Mouse (Mus musculus) B cell, adult 2 months (primary cell): ENCODE results near the gene Med12.
A peak's percentile ranks its signal among the peaks of the same experiment; 100 is the strongest.
"Not testable (repeated sequence)": the region's sequence is repeated elsewhere in the genome, so short reads cannot be mapped to it uniquely, and the experiment has no call there.

Experiments used
- DNase-seq, 2 experiments: peaks; one replicate each; pipeline ENCODE4 v3.0.0; 2022

Med12 gene

GRCm38 (mm10) chrX:101300427-101301030, 26.7 kb downstream of the Med12 start:
- DNase-seq, result no peak

GRCm38 (mm10) chrX:101301654-101302053, 27.8 kb downstream of the Med12 start:
- no peak for DNase-seq

- DNase-seq, result no peak
These were observed 30.8 kb downstream of the Med12 start for GRCm38 (mm10) chrX:101304646-101305045.

- DNase-seq, result no peak
These were observed 35.5 kb downstream of the Med12 start for GRCm38 (mm10) chrX:101309299-101309698.

GRCm38 (mm10) chrX:101313625-101314359, 40.0 kb downstream of the Med12 start:
- DNase-seq, result peak; percentile 34 to 38

GRCm38 (mm10) chrX:101319775-101320174, 45.9 kb downstream of the Med12 start:
- DNase-seq, result no peak

GRCm38 (mm10) chrX:101325989-101326899, 52.4 kb downstream of the Med12 start:
- no peak for DNase-seq

- peak; percentile 59 to 64 for DNase-seq
These were observed 55.7 kb downstream of the Med12 start for GRCm38 (mm10) chrX:101329372-101330028.

- no peak for DNase-seq
These were observed 58.2 kb downstream of the Med12 start for GRCm38 (mm10) chrX:101332031-101332374.

GRCm38 (mm10) chrX:101332375-101333211, 58.8 kb downstream of the Med12 start:
- peak; percentile 81 to 82 for DNase-seq

- DNase-seq, result peak; percentile 26 to 66
These were observed 60.8 kb downstream of the Med12 start for GRCm38 (mm10) chrX:101334606-101335005.

GRCm38 (mm10) chrX:101338666-101339065, 64.8 kb downstream of the Med12 start:
- no peak for DNase-seq

- DNase-seq, result not testable (repeated sequence)
These were observed 69.0 kb downstream of the Med12 start for GRCm38 (mm10) chrX:101342837-101343236.

GRCm38 (mm10) chrX:101345456-101345855, 71.6 kb downstream of the Med12 start:
- no peak for DNase-seq

- no peak for DNase-seq
These were observed 72.6 kb downstream of the Med12 start for GRCm38 (mm10) chrX:101346475-101346874.
